Mouse (Mus musculus) bone marrow, adult 2 months (tissue): ENCODE measurements around the gene Gm20422.

Experiments used
- CTCF ChIP-seq: fragments of 200-500 bp; IDR thresholded peaks from 2 replicates; pipeline ENCODE4 v1.5.1; 2011; ENCODE audit warnings: low read length, control low read depth; ENCODE audit not compliant: control insufficient read depth, insufficient read depth
- POLR2A ChIP-seq: fragments of 200-500 bp; IDR thresholded peaks from 2 replicates; pipeline ENCODE4 v1.6.1; 2011; ENCODE audit warnings: low read depth, mild to moderate bottlenecking, control low read depth, low read length, borderline replicate concordance; ENCODE audit not compliant: control insufficient read depth

DNA sequence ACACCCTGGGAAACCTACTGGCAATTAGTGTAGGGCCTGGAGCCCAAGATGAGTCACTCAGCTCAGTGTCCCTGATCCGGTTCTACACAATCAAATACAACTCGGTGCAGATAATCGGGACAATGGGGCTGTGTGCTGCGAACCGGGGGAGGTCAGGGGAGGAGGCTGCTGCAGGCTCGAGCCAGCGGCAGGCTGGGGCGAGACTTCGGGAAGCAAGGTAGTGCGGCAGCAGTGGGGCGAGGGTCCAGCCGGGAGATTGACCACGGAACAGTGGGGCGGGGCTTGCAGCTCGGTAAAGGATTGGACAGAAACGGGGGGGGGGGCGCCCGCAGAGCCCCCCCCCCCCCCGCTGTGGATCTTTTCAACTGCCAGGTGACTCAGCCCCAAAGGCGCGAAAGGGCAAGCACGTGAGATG, 47.3 kb upstream of the Gm20422 start:
- TF ChIP-seq POLR2A, result no peak
- no peak for TF ChIP-seq CTCF
